Mouse (Mus musculus) brain, embryonic 14.5 days (tissue): ENCODE data around the gene Zfp276.

Source experiments
- CTCF ChIP-seq: fragments of 200-500 bp; IDR thresholded peaks from 2 replicates; pipeline ENCODE4 v1.5.1; 2012; ENCODE audit warnings: inconsistent platforms, mild to moderate bottlenecking, moderate library complexity, borderline replicate concordance; ENCODE audit not compliant: insufficient read depth, insufficient read length; ENCODE audit errors: extremely low read depth
- POLR2A ChIP-seq: fragments of 200-500 bp; IDR thresholded peaks from 2 replicates; pipeline ENCODE4 v1.6.1; 2012; ENCODE audit warnings: mild to moderate bottlenecking, inconsistent platforms, borderline replicate concordance; ENCODE audit not compliant: poor library complexity, insufficient read depth, insufficient read length, severe bottlenecking; ENCODE audit errors: extremely low read depth

DNA sequence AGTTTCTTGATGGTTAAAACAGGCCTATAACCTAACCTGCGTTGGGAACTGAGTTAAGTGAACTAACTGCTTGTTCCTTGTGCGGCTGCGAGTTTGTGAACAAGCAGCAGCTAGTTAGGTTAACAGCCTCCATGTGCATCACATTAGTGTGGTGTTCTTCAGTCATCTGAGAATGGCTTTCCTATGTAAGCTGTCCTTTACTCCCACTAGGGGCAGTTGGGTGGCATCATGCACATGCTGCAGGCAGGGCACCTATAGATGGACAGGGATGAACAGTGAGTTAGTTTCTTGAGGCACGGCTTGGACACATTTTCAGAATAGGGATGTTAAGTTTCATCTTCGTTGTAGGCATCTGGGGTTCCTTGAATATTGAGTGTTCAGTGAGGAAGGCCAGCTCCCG lies 1.2 kb downstream of the Zfp276 start:
- TF ChIP-seq POLR2A (no peak), CTCF (peak; percentile 5; the same call in 1 of the 2 replicates)
